Mouse (Mus musculus) embryonic facial prominence, embryonic 10.5 days (tissue): ENCODE data around the gene A930017K11Rik. TPM values are rescaled to one million over a fixed set of nuclear protein-coding genes. Genes with fewer than 3 reads are reported as not detected.

Experiments used
- DNase-seq: peaks from one replicate; pipeline ENCODE4 v3.0.0-alpha.2; 2017; ENCODE audit warnings: low spot score
- H3K27ac ChIP-seq: fragments of 300-500 bp; sonication (generic); replicated peaks from 2 replicates; pipeline ENCODE4 v1.5.1; 2016; ENCODE audit warnings: mild to moderate bottlenecking
- H3K27me3 ChIP-seq: fragments of 300-500 bp; sonication (generic); replicated peaks from 2 replicates; pipeline ENCODE4 v1.6.1; 2016; ENCODE audit warnings: low read depth, mild to moderate bottlenecking; ENCODE audit not compliant: poor library complexity, severe bottlenecking
- H3K36me3 ChIP-seq: fragments of 300-500 bp; sonication (generic); replicated peaks from 2 replicates; pipeline ENCODE4 v1.6.1; 2016; ENCODE audit warnings: mild to moderate bottlenecking, moderate library complexity
- H3K4me1 ChIP-seq: fragments of 300-500 bp; sonication (generic); 2 replicates; pipeline ENCODE4 v1.6.1; 2016
- H3K4me3 ChIP-seq: fragments of 300-500 bp; sonication (generic); 2 replicates; pipeline ENCODE4 v1.5.1; 2016; ENCODE audit warnings: mild to moderate bottlenecking, moderate library complexity
- H3K9me3 ChIP-seq: fragments of 300-500 bp; sonication (generic); 2 replicates; pipeline ENCODE4 v1.6.1; 2016; ENCODE audit warnings: mild to moderate bottlenecking
- WGBS: fragments of 180-500 bp; shearing (Covaris S2); methylation state at CpG from one replicate; pipeline ENCODE4 v1.1.7; 2016; 5-methylcytosine and 5-hydroxymethylcytosine counted together
- polyA plus RNA-seq: library from polyadenylated mRNA; unstranded; fragments of >200 nt; fragmentation: Nextera tagmentation; extraction: Ambion mirVana; gene quantifications from 2 replicates; pipeline ENCODE4 v1.2.1, GENCODE M21; 2016

The A930017K11Rik gene
- polyA plus RNA-seq, 1 experiment from 2014 or later: 0.36 TPM

DNA sequence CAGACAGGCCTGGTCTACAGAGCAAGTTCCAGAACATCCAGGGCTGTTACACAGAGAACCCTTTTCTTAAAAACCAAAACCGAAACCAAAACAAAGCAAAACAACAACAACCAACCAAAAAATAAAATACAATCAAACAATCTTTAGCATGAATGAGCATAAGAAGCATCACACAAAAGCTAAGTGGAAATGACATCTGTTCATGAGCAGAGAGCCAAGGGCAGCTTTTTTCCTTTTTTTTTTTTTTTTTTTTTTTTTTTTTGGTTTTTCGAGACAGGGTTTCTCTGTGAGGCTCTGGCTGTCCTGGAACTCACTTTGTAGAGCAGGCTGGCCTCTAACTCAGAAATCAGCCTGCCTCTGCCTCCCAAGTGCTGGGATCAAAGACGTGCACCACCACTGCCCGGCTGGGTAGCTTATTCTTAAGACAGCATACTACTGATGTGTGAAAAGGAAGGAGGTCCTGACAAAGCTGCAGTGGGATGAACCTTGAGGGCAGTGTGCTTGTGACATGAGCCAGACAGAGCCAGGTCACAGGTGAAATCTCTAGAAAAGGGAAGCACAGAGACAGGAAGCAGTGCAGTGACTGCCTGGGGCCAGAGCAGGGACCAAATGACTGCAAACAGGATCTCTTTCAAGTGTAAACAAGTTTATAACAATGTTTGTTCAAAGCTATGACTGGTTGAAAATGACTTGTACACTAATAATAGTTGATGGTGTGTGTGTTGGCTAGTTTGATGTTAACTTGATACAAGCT lies 18.8 kb upstream of the A930017K11Rik start:
- Histone ChIP-seq H3K27ac (no peak overlapping the region), H3K4me1 (peaks cover 10% of the 10 kb centered on the region), H3K36me3 (peaks cover 22% of the 10 kb centered on the region), H3K4me3 (no peak overlapping the region), H3K9me3 (no peaks in the 10 kb centered on the region), H3K27me3 (no peaks in the 10 kb centered on the region)
- 87% methylated on average over 4 of the region's 4 CpGs for WGBS
- DNase-seq: no peak

DNA sequence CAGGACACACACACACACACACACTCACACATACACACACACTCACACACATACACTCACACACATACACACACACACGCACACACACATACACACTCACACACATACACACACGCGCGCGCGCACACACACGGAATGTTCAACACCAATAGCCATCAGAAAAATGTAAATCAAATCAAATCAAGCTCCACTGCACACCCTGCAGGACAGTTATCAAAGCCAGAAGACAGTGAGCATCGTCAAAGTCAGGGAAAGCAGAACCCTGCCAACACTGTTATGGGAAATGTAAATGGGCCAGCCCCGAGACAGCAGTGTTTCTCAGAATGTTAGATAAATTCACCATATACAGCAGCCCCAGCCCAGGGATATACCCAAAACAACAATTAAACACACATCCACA lies 18.1 kb upstream of the A930017K11Rik start:
- no peaks in the 10 kb centered on the region for H3K27me3 ChIP-seq

DNA sequence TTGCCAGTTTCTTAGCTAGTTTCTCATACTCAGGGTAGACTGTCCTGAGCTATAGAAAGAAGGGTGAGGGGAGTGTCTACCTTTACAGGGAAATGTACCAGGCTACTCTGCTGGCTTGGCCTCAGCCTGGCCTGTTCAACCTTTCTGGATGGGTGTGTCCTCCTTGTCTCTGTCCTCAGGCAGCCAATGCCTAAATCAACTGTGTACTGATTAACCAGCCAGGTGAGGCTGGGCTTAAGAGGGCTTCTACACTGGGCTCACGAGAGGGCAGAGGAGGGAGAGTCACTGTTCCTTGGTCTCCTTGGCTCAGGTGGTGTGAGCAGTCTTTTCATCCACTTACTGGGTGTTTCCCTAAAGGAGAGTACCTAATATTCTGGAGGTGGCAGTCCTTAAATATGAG lies 15.8 kb upstream of the A930017K11Rik start:
- H3K4me1 ChIP-seq: peaks cover 3% of the 10 kb centered on the region
- no peak for DNase-seq
- H3K4me3 ChIP-seq: no peak overlapping the region
- WGBS: 77% methylated on average over 1 of the region's 1 CpGs
- H3K27me3 ChIP-seq: no peaks in the 10 kb centered on the region
- no peaks in the 10 kb centered on the region for H3K9me3 ChIP-seq
- no peak overlapping the region for H3K27ac ChIP-seq
- peaks cover 43% of the 10 kb centered on the region for H3K36me3 ChIP-seq

More for the DNA sequence above, 18.1 kb upstream of the A930017K11Rik start:
- DNase-seq: no peak
- Histone ChIP-seq H3K36me3 (peaks cover 22% of the 10 kb centered on the region), H3K4me1 (peaks cover 10% of the 10 kb centered on the region), H3K27ac (no peak overlapping the region), H3K9me3 (no peaks in the 10 kb centered on the region), H3K4me3 (no peak overlapping the region)
- WGBS: 97% methylated on average over 9 of the region's 9 CpGs

DNA sequence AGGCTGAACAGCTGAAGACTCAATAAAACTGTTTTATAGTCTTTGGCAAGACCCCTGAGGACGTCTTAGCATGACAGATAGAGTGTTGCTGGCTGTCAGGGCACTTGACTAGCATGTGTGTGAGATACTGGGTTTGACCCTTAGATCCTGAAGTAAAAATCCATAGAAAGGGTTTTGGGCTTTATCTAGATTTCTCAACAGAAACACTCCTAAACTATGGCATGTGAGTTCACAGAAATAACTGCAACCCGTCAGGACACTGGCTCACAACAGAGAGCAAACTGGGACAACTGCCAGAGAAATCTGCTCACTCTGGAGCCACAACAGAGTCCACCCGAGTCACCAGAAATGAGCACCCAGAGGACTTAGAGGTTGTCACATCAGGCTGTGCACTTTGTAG lies 15.3 kb upstream of the A930017K11Rik start:
- no peaks in the 10 kb centered on the region for H3K4me1 ChIP-seq
- no peaks in the 10 kb centered on the region for H3K9me3 ChIP-seq
- no peak overlapping the region for H3K4me3 ChIP-seq
- 81% methylated on average over 3 of the region's 3 CpGs for WGBS
- no peaks in the 10 kb centered on the region for H3K27me3 ChIP-seq
- DNase-seq: no peak
- H3K36me3 ChIP-seq: peaks cover 43% of the 10 kb centered on the region
- H3K27ac ChIP-seq: no peak overlapping the region

DNA sequence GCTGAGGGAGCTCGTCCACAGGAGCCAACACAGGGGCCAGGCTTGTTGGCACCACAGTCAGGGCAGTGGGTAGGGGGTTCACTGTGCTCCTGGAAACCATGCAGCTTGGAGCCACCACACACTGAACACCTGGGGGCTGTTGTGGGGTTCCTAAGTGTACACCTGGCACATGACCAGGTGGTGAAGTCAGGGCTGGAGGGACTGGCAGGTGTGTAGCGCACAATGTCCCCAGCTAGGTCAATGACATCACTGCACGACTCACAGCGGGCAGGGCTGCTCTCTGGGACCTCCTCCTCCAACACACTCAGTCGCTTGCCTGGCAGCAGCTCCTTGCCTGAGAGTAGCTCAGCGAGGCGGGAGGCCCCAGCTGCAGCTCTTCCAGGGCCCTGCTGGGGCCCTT lies 11.9 kb upstream of the A930017K11Rik start:
- WGBS: 89% methylated on average over 7 of the region's 7 CpGs
- Histone ChIP-seq H3K27ac (no peak overlapping the region), H3K27me3 (no peaks in the 10 kb centered on the region), H3K4me1 (no peaks in the 10 kb centered on the region), H3K36me3 (peaks cover 67% of the 10 kb centered on the region), H3K4me3 (no peak overlapping the region), H3K9me3 (no peaks in the 10 kb centered on the region)
- DNase-seq: no peak

DNA sequence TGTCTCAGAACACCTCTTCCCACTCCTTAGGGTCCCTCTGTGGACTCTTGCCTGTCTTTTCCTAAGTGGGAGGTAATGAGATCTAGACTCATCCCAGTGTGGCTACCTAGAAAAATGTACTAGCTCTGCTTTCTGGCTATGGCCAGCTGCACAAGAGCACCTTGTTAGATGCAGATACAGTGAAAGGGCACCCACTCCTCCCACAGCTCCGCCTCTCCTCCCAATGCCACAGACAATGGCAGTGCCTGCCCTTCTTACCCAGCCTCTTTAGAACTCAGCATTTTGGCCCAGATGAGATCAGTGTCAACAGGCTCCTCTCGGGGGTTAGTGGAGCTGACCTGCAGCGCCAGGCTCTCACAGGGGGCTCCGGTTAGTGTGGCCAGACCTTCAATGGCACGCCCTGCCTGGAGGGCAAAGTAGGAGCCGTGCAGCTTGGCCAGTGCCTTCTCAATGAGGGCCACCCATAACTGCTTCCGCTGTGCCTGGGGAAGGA lies 10.1 kb upstream of the A930017K11Rik start:
- 93% methylated on average over 7 of the region's 7 CpGs for WGBS
- Histone ChIP-seq H3K4me1 (peaks cover 4% of the 10 kb centered on the region), H3K36me3 (peaks cover 85% of the 10 kb centered on the region), H3K4me3 (no peak overlapping the region), H3K27ac (no peak overlapping the region), H3K9me3 (no peaks in the 10 kb centered on the region), H3K27me3 (no peaks in the 10 kb centered on the region)
- DNase-seq: no peak

DNA sequence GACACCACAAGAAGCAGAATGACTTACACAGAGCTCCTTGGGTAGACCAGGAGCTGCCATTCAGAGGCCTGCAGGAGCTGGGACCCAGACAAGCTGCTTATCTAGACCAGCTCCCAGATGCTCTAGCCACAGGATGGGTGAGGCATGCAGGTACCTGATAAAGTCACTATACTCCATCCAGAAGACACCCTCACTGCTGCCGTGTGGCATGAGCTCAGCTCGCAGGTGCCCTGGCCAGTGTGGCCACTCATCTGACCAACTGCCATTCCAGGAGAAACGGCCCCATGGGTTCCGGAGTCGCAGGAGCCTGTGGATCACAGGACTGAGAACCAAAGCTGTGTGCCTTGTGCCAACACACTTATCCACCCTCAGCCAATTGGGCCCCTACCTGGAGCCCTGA lies 9.2 kb upstream of the A930017K11Rik start:
- no peak for DNase-seq
- no peaks in the 10 kb centered on the region for H3K27me3 ChIP-seq
- peaks cover 13% of the 10 kb centered on the region for H3K4me1 ChIP-seq
- 92% methylated on average over 5 of the region's 5 CpGs for WGBS
- no peak overlapping the region for H3K4me3 ChIP-seq
- peaks cover 89% of the 10 kb centered on the region for H3K36me3 ChIP-seq
- H3K27ac ChIP-seq: no peak overlapping the region
- H3K9me3 ChIP-seq: no peaks in the 10 kb centered on the region

DNA sequence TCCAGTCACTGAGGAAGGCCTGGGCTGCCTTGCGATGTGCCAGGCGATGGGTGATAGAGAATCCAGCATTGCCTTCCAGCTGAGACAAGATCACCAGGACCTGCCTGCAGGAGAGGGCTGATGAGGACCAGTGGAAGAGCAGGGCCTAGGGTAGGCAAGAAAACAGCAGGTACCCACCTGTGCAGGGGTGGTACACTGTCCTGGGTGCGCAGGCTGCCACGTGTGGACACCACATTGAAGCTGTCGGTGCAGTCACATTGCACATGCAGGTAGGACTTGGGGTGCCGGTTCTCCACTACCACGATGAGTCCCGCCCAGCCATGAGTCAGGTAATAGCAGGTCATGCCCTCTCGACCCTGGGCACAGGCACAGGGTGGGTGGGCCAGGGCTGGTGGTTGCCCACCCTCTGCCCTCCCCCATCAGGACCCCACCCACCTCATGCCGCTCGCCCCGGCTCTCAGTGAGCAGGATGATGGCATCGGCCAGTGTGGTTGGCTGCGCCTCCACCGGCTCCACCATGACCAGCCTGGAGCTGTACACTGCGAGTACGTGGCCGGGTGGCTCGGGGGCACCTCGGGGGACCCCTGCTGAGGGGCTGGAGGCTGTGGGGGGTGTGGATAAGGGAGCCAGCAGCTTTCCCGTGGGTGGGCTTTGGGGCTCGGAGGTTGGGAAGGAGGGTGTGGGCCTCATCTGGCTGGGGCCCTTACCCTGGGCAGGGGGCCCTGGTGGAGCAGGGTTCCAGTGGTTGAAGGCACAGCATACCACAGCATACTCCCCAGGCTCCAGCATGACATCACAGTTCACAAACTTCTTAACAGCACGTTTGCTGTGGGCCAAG lies 7.5 kb upstream of the A930017K11Rik start:
- peaks cover 84% of the 10 kb centered on the region for H3K36me3 ChIP-seq
- no peak for DNase-seq
- H3K27ac ChIP-seq: no peak overlapping the region
- peaks cover 19% of the 10 kb centered on the region for H3K4me1 ChIP-seq
- 91% methylated on average over 23 of the region's 23 CpGs for WGBS
- peaks cover 5% of the 10 kb centered on the region for H3K27me3 ChIP-seq
- no peak overlapping the region for H3K4me3 ChIP-seq
- no peaks in the 10 kb centered on the region for H3K9me3 ChIP-seq

DNA sequence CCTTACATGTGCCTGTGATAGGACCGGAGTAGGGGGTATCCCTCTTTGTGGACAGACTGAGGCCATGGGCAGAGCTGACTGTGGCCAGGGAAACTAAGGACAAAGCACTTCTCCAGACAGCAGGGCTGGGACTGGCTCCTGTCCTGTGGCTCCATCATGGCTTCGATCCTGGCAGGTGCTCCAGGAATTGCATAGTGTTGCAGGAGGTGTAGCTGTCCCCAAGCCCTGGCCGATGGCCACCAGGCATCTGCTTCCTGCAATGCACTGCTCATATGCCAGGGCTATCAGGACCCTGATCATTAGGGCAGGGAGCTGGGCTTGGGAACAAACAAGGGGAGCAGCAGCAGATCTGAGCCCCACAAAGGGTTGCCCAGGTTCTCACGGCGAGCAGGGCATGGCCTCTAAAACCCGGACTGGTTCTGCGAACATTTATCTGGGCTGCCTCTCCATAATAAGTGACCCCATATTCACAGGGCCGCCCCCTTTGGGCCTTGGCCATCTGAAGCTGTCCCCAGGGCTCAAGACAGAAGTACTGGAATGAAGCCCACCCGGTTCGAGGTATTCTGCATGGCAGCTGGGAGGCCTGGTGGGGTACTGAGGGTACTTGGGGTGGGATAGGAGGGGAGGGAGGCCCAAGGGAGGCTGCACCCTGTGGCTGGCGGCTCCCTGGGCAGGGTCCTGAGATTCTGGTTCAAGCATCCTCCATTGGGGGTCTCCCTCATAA lies 6.6 kb upstream of the A930017K11Rik start:
- WGBS: 96% methylated on average over 11 of the region's 11 CpGs
- H3K27me3 ChIP-seq: peaks cover 14% of the 10 kb centered on the region
- H3K4me3 ChIP-seq: no peak overlapping the region
- DNase-seq: no peak
- H3K4me1 ChIP-seq: peaks cover 19% of the 10 kb centered on the region
- no peaks in the 10 kb centered on the region for H3K9me3 ChIP-seq
- peaks cover 74% of the 10 kb centered on the region for H3K36me3 ChIP-seq
- H3K27ac ChIP-seq: no peak overlapping the region

DNA sequence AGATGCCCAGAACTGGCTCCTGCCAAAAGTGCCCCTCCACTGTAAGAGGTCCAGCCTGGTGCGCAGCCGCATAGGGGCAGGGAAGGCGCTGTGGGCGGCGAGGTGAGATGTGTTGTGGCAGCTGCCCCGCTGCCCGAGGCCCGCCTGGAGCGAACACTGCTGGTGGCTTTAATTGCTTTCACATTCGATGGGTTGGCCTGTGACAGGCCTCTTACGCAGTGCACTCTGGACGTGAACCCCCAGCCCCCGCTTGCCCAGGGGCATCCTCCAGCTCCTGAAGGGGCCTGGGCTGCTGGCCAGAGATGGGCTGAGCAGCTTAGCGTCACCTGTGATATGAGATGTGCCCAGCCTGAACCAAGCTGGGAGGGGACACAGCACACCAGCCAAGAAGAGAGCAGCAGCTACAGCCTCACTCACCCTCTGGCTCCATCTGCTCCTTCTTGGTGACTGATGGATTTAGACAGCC lies 5.3 kb upstream of the A930017K11Rik start:
- H3K4me3 ChIP-seq: no peak overlapping the region
- H3K27ac ChIP-seq: no peak overlapping the region
- H3K27me3 ChIP-seq: peaks cover 27% of the 10 kb centered on the region
- peaks cover 19% of the 10 kb centered on the region for H3K4me1 ChIP-seq
- H3K9me3 ChIP-seq: no peaks in the 10 kb centered on the region
- no peak for DNase-seq
- peaks cover 61% of the 10 kb centered on the region for H3K36me3 ChIP-seq
- WGBS: 79% methylated on average over 14 of the region's 14 CpGs

DNA sequence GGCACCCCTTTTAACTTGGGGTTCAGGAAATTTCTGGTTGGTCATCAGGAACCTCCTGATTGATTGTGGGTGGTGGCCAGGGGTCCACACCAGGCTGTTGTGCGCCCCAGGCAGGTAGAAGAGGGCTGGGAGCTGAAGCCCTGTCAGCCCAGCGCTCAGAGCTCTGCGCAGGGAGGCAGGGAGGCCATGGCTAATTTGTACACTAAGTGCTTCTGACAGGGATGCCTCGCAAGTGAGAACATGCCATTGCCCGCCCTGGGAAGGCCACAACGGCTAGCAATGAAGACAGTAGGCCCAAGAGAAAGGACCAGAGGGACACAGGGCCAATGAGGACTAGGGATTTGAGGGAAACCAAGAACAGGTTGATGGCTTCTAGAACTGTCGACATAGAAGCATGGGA lies 4.3 kb upstream of the A930017K11Rik start:
- 74% methylated on average over 7 of the region's 7 CpGs for WGBS
- H3K4me1 ChIP-seq: peaks cover 26% of the 10 kb centered on the region
- no peak overlapping the region for H3K27ac ChIP-seq
- DNase-seq: no peak
- H3K36me3 ChIP-seq: peaks cover 51% of the 10 kb centered on the region
- no peak overlapping the region for H3K4me3 ChIP-seq
- peaks cover 37% of the 10 kb centered on the region for H3K27me3 ChIP-seq
- no peaks in the 10 kb centered on the region for H3K9me3 ChIP-seq

DNA sequence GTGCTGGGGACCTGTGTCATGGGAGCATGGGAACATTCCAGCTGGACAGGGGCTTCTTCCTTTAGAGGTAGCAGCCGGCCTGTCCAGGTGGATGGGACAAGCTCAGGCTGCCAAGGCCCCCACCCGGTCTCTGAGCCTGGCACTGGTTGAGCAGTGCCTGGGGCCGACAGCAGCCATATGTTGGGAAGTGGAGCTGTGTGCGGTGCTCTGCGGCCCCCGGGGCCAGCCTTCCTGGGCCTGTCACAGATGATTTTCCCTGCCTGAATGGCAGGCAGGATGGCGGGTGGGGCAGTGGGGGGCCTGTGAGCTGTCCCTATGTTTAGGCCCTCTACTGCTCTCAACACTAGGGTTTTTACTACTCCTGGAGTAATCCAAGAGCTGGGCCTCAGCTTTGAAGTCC lies 3.8 kb upstream of the A930017K11Rik start:
- WGBS: 64% methylated on average over 7 of the region's 7 CpGs
- Histone ChIP-seq H3K4me1 (peaks cover 30% of the 10 kb centered on the region), H3K27me3 (peaks cover 41% of the 10 kb centered on the region), H3K9me3 (no peaks in the 10 kb centered on the region), H3K4me3 (no peak overlapping the region), H3K27ac (no peak overlapping the region), H3K36me3 (peaks cover 47% of the 10 kb centered on the region)
- no peak for DNase-seq
